Mouse (Mus musculus) MEL (cell line): ENCODE measurements around the gene Unc45a. TPM values are rescaled to one million over a fixed set of nuclear protein-coding genes. Genes with fewer than 3 reads are reported as not detected.

Source experiments
- DNase-seq: peaks from one replicate; pipeline ENCODE4 v3.0.0; 2011; ENCODE audit warnings: low read depth, low spot score
- H3K27ac ChIP-seq: 2 replicates; pipeline ENCODE4 v1.5.1; 2012; ENCODE audit warnings: low read depth, mild to moderate bottlenecking, control low read depth, low read length, moderate library complexity; ENCODE audit not compliant: control insufficient read depth
- H3K27me3 ChIP-seq, 2 experiments: fragments of 150-350 bp in 1 of 2; sonication (generic) in 1 of 2; 2 replicates each; pipeline ENCODE4 v1.6.1; 2012; ENCODE audit warnings: low read length in 2 of 2, mild to moderate bottlenecking in 2 of 2, improper control_type of control experiment in 1 of 2, moderate library complexity in 1 of 2; ENCODE audit not compliant: insufficient read depth in 2 of 2, control insufficient read depth in 1 of 2
- H3K36me3 ChIP-seq, 2 experiments: 2 replicates each; pipeline ENCODE4 v1.6.1; 2012 to 2014; ENCODE audit warnings: low read length in 2 of 2, improper control_type of control experiment in 1 of 2, inconsistent platforms in 1 of 2, mild to moderate bottlenecking in 1 of 2; ENCODE audit not compliant: insufficient read depth in 2 of 2, control insufficient read depth in 1 of 2
- H3K4me1 ChIP-seq, 2 experiments: fragments of 150-350 bp in 1 of 2; sonication (generic) in 1 of 2; 2 replicates each; pipeline ENCODE4 v1.6.1; 2012; ENCODE audit warnings: low read length in 2 of 2, improper control_type of control experiment in 1 of 2, mild to moderate bottlenecking in 1 of 2; ENCODE audit not compliant: insufficient read depth in 2 of 2, control insufficient read depth in 1 of 2
- H3K4me3 ChIP-seq, 2 experiments: fragments of 150-350 bp in 1 of 2; sonication (generic) in 1 of 2; 2 replicates each; pipeline ENCODE4 v1.5.1; 2012; ENCODE audit warnings: low read depth in 2 of 2, low read length in 2 of 2, mild to moderate bottlenecking in 2 of 2, moderate library complexity in 2 of 2, control low read depth in 1 of 2, improper control_type of control experiment in 1 of 2; ENCODE audit not compliant: control insufficient read depth in 1 of 2, insufficient read depth in 1 of 2
- H3K79me2 ChIP-seq: 2 replicates; pipeline ENCODE4 v1.6.1; 2012; ENCODE audit warnings: mild to moderate bottlenecking, low read length, moderate library complexity; ENCODE audit not compliant: control insufficient read depth, poor library complexity, insufficient read depth
- H3K9ac ChIP-seq: 2 replicates; pipeline ENCODE4 v1.6.1; 2012; ENCODE audit warnings: low read depth, mild to moderate bottlenecking, control low read depth, low read length, moderate library complexity; ENCODE audit not compliant: control insufficient read depth, poor library complexity, severe bottlenecking
- H3K9me3 ChIP-seq: fragments of 150-350 bp; sonication (generic); replicated peaks from 2 replicates; pipeline ENCODE4 v1.6.1; 2012; ENCODE audit warnings: mild to moderate bottlenecking, low read length, improper control_type of control experiment, moderate library complexity; ENCODE audit not compliant: insufficient read depth
- BHLHE40 ChIP-seq: IDR thresholded peaks from 2 replicates; pipeline ENCODE4 v1.6.1; 2012; ENCODE audit warnings: low read depth, mild to moderate bottlenecking, inconsistent platforms, low read length, improper control_type of control experiment, borderline replicate concordance
- CTCF ChIP-seq, 3 experiments: IDR thresholded peaks in 2 of 3; conservative IDR thresholded peaks in 1 of 3; 2 replicates each; pipeline ENCODE4 v1.5.1; 2011 to 2012; ENCODE audit warnings: low read length in 3 of 3, low read depth in 2 of 3, mild to moderate bottlenecking in 2 of 3, improper control_type of control experiment in 1 of 3, inconsistent platforms in 1 of 3, mixed read lengths in 1 of 3, moderate library complexity in 1 of 3; ENCODE audit not compliant: control insufficient read depth in 1 of 3, insufficient read depth in 1 of 3, poor library complexity in 1 of 3, severe bottlenecking in 1 of 3
- ELF1 ChIP-seq: IDR thresholded peaks from 2 replicates; pipeline ENCODE4 v1.6.1; 2014; ENCODE audit warnings: low read depth, mild to moderate bottlenecking, inconsistent platforms, low read length, improper control_type of control experiment, moderate library complexity
- ETS1 ChIP-seq: IDR thresholded peaks from 2 replicates; pipeline ENCODE4 v1.6.1; 2012; ENCODE audit warnings: low read depth, mild to moderate bottlenecking, inconsistent platforms, low read length, improper control_type of control experiment, moderate library complexity
- GABPA ChIP-seq: IDR thresholded peaks from 2 replicates; pipeline ENCODE4 v1.6.1; 2012; ENCODE audit warnings: low read depth, mild to moderate bottlenecking, inconsistent platforms, low read length, improper control_type of control experiment, moderate library complexity
- GATA1 ChIP-seq: IDR thresholded peaks from 2 replicates; pipeline ENCODE4 v1.6.1; 2011; ENCODE audit warnings: low read depth, low read length, improper control_type of control experiment
- KAT2A ChIP-seq: conservative IDR thresholded peaks from 2 replicates; pipeline ENCODE4 v1.6.1; 2012; ENCODE audit warnings: low read depth, low read length, improper control_type of control experiment, inconsistent platforms
- MAX ChIP-seq: IDR thresholded peaks from 2 replicates; pipeline ENCODE4 v1.6.1; 2011; ENCODE audit warnings: low read length, improper control_type of control experiment
- MAZ ChIP-seq: IDR thresholded peaks from 2 replicates; pipeline ENCODE4 v1.6.1; 2012; ENCODE audit warnings: low read depth, mild to moderate bottlenecking, inconsistent platforms, low read length, improper control_type of control experiment
- MXI1 ChIP-seq: IDR thresholded peaks from 2 replicates; pipeline ENCODE4 v1.6.1; 2011; ENCODE audit warnings: mild to moderate bottlenecking, low read depth, low read length, improper control_type of control experiment
- MYB ChIP-seq: IDR thresholded peaks from 2 replicates; pipeline ENCODE4 v1.6.1; 2011; ENCODE audit warnings: mild to moderate bottlenecking, low read depth, low read length, improper control_type of control experiment
- MYC ChIP-seq: IDR thresholded peaks from 2 replicates; pipeline ENCODE4 v1.6.1; 2011; ENCODE audit warnings: low read depth, mild to moderate bottlenecking, low read length, improper control_type of control experiment, moderate library complexity
- NELFE ChIP-seq: IDR thresholded peaks from 2 replicates; pipeline ENCODE4 v1.6.1; 2011; ENCODE audit warnings: low read depth, low read length, improper control_type of control experiment
- NRF1 ChIP-seq: IDR thresholded peaks from 2 replicates; pipeline ENCODE4 v1.6.1; 2014; ENCODE audit warnings: low read depth, mild to moderate bottlenecking, inconsistent platforms, low read length, improper control_type of control experiment, moderate library complexity; ENCODE audit not compliant: poor library complexity, insufficient read depth, severe bottlenecking
- POLR2A ChIP-seq, 2 experiments: IDR thresholded peaks; 2 replicates each; pipeline ENCODE4 v1.6.1; 2011 to 2012; ENCODE audit warnings: low read length in 2 of 2, mild to moderate bottlenecking in 2 of 2, control low read depth in 1 of 2, improper control_type of control experiment in 1 of 2, low read depth in 1 of 2, moderate library complexity in 1 of 2; ENCODE audit not compliant: control insufficient read depth in 1 of 2, insufficient read depth in 1 of 2, poor library complexity in 1 of 2
- POLR2AphosphoS2 ChIP-seq: IDR thresholded peaks from 2 replicates; pipeline ENCODE4 v1.6.1; 2011; ENCODE audit warnings: low read length, improper control_type of control experiment
- RAD21 ChIP-seq: IDR thresholded peaks from 2 replicates; pipeline ENCODE4 v1.6.1; 2011; ENCODE audit warnings: mild to moderate bottlenecking, low read depth, low read length, improper control_type of control experiment
- RCOR1 ChIP-seq: IDR thresholded peaks from 2 replicates; pipeline ENCODE4 v1.6.1; 2012; ENCODE audit warnings: low read depth, mild to moderate bottlenecking, inconsistent platforms, low read length, improper control_type of control experiment
- SIN3A ChIP-seq: IDR thresholded peaks from 2 replicates; pipeline ENCODE4 v1.6.1; 2012; ENCODE audit warnings: low read length, improper control_type of control experiment, inconsistent platforms
- SMC3 ChIP-seq: IDR thresholded peaks from 2 replicates; pipeline ENCODE4 v1.6.1; 2011; ENCODE audit warnings: low read depth, low read length, improper control_type of control experiment
- TAL1 ChIP-seq: IDR thresholded peaks from 2 replicates; pipeline ENCODE4 v1.6.1; 2012; ENCODE audit warnings: mild to moderate bottlenecking, inconsistent platforms, low read length, moderate library complexity, mixed read lengths
- TBP ChIP-seq: IDR thresholded peaks from 2 replicates; pipeline ENCODE4 v1.8.0; 2011; ENCODE audit warnings: low read depth, low read length, improper control_type of control experiment
- TCF12 ChIP-seq: IDR thresholded peaks from 2 replicates; pipeline ENCODE4 v1.6.1; 2014; ENCODE audit warnings: low read depth, mild to moderate bottlenecking, inconsistent platforms, low read length, improper control_type of control experiment, moderate library complexity
- ZMIZ1 ChIP-seq: IDR thresholded peaks from 2 replicates; pipeline ENCODE4 v1.6.1; 2012; ENCODE audit warnings: low read depth, mild to moderate bottlenecking, inconsistent platforms, low read length, improper control_type of control experiment, moderate library complexity
- ZNF384 ChIP-seq: IDR thresholded peaks from 2 replicates; pipeline ENCODE4 v1.6.1; 2012; ENCODE audit warnings: low read depth, mild to moderate bottlenecking, inconsistent platforms, low read length, improper control_type of control experiment
- polyA plus RNA-seq, 2 experiments: library from polyadenylated mRNA; stranded (reverse) in 1 of 2; unstranded in 1 of 2; fragments of >175 nt in 1 of 2; fragments of >200 nt in 1 of 2; gene quantifications; 2 replicates each; pipeline versions ENCODE4 v1.2.1 to v1.2.4; 2012; ENCODE audit warnings: low replicate concordance in 2 of 2, low read depth in 1 of 2; ENCODE audit not compliant: insufficient read length in 2 of 2, insufficient read depth in 1 of 2, missing spikeins in 1 of 2
- total RNA-seq: library from RNA; depleted of rRNA; stranded (reverse); fragments of 300-350 nt; gene quantifications from 2 replicates; pipeline ENCODE4 v1.2.3, GENCODE M21; 2012

The Unc45a gene
- total and polyA plus RNA-seq, 3 experiments, result 26.1 to 28.2 TPM; not detected in 1

- H3K9me3 ChIP-seq, result no peaks in the 10 kb centered on the region
These were observed 988 bp upstream of the Unc45a start for GRCm38 (mm10) chr7:80341793-80342192.

GRCm38 (mm10) chr7:80339793-80340628, 794 bp downstream of the Unc45a start:
- Histone ChIP-seq H3K9ac (peak overlapping the region; percentile 69), H3K36me3 (peaks cover 0 to 12% of the 10 kb centered on the region in 2 experiments; a peak in 2 of 4 replicates), H3K79me2 (peaks cover 11% of the 10 kb centered on the region), H3K9me3 (no peaks in the 10 kb centered on the region), H3K4me3 (peak overlapping the region; percentile 70 to 77), H3K4me1 (peaks cover 0 to 31% of the 10 kb centered on the region in 2 experiments; a peak in 3 of 4 replicates)
- DNase-seq, result peak; percentile 98
- TF ChIP-seq ZNF384, result no peak
- peak; percentile 55; the same call in 1 of the 2 replicates for TF ChIP-seq MXI1
- peak; percentile 70 to 87 (median 86) for TF ChIP-seq CTCF (IDR thresholded peaks at IDR 0.05 in 2 of 3, conservative IDR thresholded peaks at IDR 0.05 in 1 of 3; ENCODE audit: control insufficient read depth in 1 of 3, insufficient read depth in 1 of 3, low read depth in 2 of 3, low read length in 3 of 3, poor library complexity in 1 of 3, severe bottlenecking in 1 of 3)
- 0 out of 2 replicates have a peak, but pooled peaks have one; percentile 21 for TF ChIP-seq ELF1
- TF ChIP-seq ZMIZ1, result peak; percentile 53; the same call in 1 of the 2 replicates
- peak; percentile 87 for TF ChIP-seq NELFE
- TF ChIP-seq MAX, result peak; percentile 28; the same call in 1 of the 2 replicates
- TF ChIP-seq BHLHE40, result no peak
- no peak for TF ChIP-seq GABPA
- TF ChIP-seq NRF1, result peak; percentile 99
- 0 out of 2 replicates have a peak, but pooled peaks have one; percentile 10 for TF ChIP-seq RCOR1
- no peak for TF ChIP-seq MYB
- TF ChIP-seq SIN3A, result peak; percentile 87
- peak; percentile 53 for TF ChIP-seq SMC3
- TF ChIP-seq MYC, result 0 out of 2 replicates have a peak, but pooled peaks have one; percentile 33
- TF ChIP-seq POLR2AphosphoS2, result peak; percentile 76; the same call in 1 of the 2 replicates
- peak; percentile 81 to 87 for TF ChIP-seq POLR2A (IDR thresholded peaks at IDR 0.05; ENCODE audit: control insufficient read depth in 1 of 2, insufficient read depth in 1 of 2, low read depth in 1 of 2, low read length in 2 of 2, poor library complexity in 1 of 2)
- TF ChIP-seq TCF12, result 0 out of 2 replicates have a peak, but pooled peaks have one; percentile 32
- TF ChIP-seq RAD21, result peak; percentile 49
- no peak for TF ChIP-seq MAZ
- peak; percentile 48; the same call in 1 of the 2 replicates for TF ChIP-seq TBP
- TF ChIP-seq, all 39 proteins: peak for 16
- no peaks in the 10 kb centered on the region for H3K27me3 ChIP-seq
- peak overlapping the region; percentile 38 for H3K27ac ChIP-seq

More at GRCm38 (mm10) chr7:80341793-80342192, 988 bp upstream of the Unc45a start:
- Histone ChIP-seq H3K79me2 (peaks cover 11% of the 10 kb centered on the region), H3K4me3 (no peak overlapping the region), H3K27me3 (no peaks in the 10 kb centered on the region), H3K36me3 (peaks cover 0 to 12% of the 10 kb centered on the region in 2 experiments; a peak in 2 of 4 replicates), H3K9ac (no peak overlapping the region; the same call in 1 of the 2 replicates), H3K4me1 (peaks cover 0 to 31% of the 10 kb centered on the region in 2 experiments; a peak in 3 of 4 replicates), H3K27ac (no peak overlapping the region)
- TF ChIP-seq KAT2A, result no peak
- TF ChIP-seq ETS1, result peak; percentile 40
- no peak for TF ChIP-seq MAX
- peak; percentile 39; the same call in 1 of the 2 replicates for TF ChIP-seq TAL1
- TF ChIP-seq CTCF (IDR thresholded peaks at IDR 0.05 in 2 of 3, conservative IDR thresholded peaks at IDR 0.05 in 1 of 3; ENCODE audit: control insufficient read depth in 1 of 3, insufficient read depth in 1 of 3, low read depth in 2 of 3, low read length in 3 of 3, poor library complexity in 1 of 3, severe bottlenecking in 1 of 3), result no peak
- 0 out of 2 replicates have a peak, but pooled peaks have one; percentile 23 for TF ChIP-seq GATA1
- 0 out of 2 replicates have a peak, but pooled peaks have one; percentile 30 for TF ChIP-seq SIN3A
- no peak for TF ChIP-seq ZMIZ1
- peak; percentile 42 for DNase-seq
